Mouse (Mus musculus) right cerebral cortex, postnatal 25 days (tissue): Measurements from ENCODE around the gene Ero1lb.

Experiments
- DNase-seq: peaks from one replicate; pipeline ENCODE4 v3.0.0; 2022

Ero1lb gene

GRCm38 (mm10) chr13:12565621-12566390, at the start of gene Ero1lb:
Gene Ero1lb (plus strand): TSS chr13:12565874.
- peak; percentile 99 for DNase-seq

GRCm38 (mm10) chr13:12519371-12519770, 46.3 kb upstream of the Ero1lb start:
- no peak for DNase-seq

- DNase-seq: peak; percentile 32
Observed at GRCm38 (mm10) chr13:12519955-12520584, 45.6 kb upstream of the Ero1lb start, which contains the start of gene Edaradd. Gene Edaradd (minus strand): TSS chr13:12520438.

GRCm38 (mm10) chr13:12522346-12522745, 43.3 kb upstream of the Ero1lb start:
- DNase-seq: no peak

- no peak for DNase-seq
Observed at GRCm38 (mm10) chr13:12525678-12526077, 40.0 kb upstream of the Ero1lb start.

GRCm38 (mm10) chr13:12534628-12535027, 31.0 kb upstream of the Ero1lb start:
- no peak for DNase-seq

GRCm38 (mm10) chr13:12537971-12538370, 27.7 kb upstream of the Ero1lb start:
- no peak for DNase-seq

- peak; percentile 11 for DNase-seq
Observed at GRCm38 (mm10) chr13:12539716-12540115, 26.0 kb upstream of the Ero1lb start.

- DNase-seq: no peak
Observed at GRCm38 (mm10) chr13:12540119-12540518, 25.6 kb upstream of the Ero1lb start.

- no peak for DNase-seq
Observed at GRCm38 (mm10) chr13:12542006-12542981, 23.4 kb upstream of the Ero1lb start.

GRCm38 (mm10) chr13:12543246-12543645, 22.4 kb upstream of the Ero1lb start:
- DNase-seq: no peak

- no peak for DNase-seq
Observed at GRCm38 (mm10) chr13:12543880-12544568, 21.6 kb upstream of the Ero1lb start.

- DNase-seq: no peak
Observed at GRCm38 (mm10) chr13:12554211-12554610, 11.5 kb upstream of the Ero1lb start.

GRCm38 (mm10) chr13:12559044-12559443, 6.6 kb upstream of the Ero1lb start:
- no peak for DNase-seq

- no peak for DNase-seq
Observed at GRCm38 (mm10) chr13:12559462-12560120, 6.1 kb upstream of the Ero1lb start.

GRCm38 (mm10) chr13:12561729-12562128, 3.9 kb upstream of the Ero1lb start:
- DNase-seq: no peak

GRCm38 (mm10) chr13:12562256-12562655, 3.4 kb upstream of the Ero1lb start:
- DNase-seq: no peak

GRCm38 (mm10) chr13:12567936-12568335, 2.3 kb downstream of the Ero1lb start:
- DNase-seq: no peak

GRCm38 (mm10) chr13:12568597-12569469, 3.2 kb downstream of the Ero1lb start:
- DNase-seq: no peak

GRCm38 (mm10) chr13:12569741-12570140, 4.1 kb downstream of the Ero1lb start:
- DNase-seq: no peak

GRCm38 (mm10) chr13:12574979-12575536, 9.4 kb downstream of the Ero1lb start:
- no peak for DNase-seq
